Mouse (Mus musculus): ENCODE results near the gene Gsx2.

Gsx2 gene

DNA sequence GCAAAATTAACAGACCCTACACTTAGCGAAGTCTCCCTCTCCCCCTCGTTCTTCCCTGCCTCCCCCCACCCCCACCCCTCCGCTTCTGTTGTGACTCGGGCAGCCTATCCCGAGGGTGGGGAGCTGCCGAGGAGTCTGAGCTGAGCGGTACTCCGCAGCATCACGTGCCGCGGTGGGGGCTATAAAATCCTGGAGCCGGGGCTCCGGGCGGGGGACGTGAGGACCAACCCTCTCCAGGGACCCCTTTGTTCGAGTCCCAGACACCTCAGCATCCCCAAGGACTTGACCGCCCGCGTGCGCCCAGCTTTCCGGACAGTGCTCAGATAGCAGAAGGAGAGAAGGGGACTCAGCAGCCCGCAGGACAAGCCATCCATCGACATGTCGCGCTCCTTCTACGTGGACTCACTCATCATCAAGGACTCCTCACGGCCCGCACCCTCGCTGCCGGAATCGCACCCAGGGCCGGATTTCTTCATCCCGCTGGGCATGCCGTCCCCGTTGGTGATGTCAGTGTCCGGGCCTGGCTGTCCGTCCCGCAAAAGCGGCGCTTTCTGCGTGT is at the start of gene Gsx2:
TSS of gene Gsx2 (plus strand) at position 219 of the 559 bp plus-strand sequence.
- no peak for DNase-seq

DNA sequence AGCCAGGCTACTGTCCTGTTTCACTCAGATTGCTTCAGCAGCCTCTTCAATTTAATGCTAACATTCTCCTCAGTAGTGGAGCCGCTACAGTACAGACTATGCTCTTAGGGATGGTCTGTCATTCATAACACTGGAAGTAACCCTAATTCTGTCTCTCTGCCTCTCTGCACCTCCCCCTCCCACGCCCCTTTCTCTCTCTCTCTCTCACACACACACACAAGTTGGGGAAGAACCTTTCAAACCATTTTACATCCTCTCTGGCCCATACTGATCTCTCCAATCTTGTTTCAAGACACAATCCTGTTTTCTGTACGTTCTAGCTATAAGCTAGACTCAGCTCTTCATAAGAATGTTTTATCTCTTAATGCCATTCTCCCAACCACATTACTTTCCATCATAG is 39.9 kb upstream of the Gsx2 start:
- DNase-seq, result no peak

DNA sequence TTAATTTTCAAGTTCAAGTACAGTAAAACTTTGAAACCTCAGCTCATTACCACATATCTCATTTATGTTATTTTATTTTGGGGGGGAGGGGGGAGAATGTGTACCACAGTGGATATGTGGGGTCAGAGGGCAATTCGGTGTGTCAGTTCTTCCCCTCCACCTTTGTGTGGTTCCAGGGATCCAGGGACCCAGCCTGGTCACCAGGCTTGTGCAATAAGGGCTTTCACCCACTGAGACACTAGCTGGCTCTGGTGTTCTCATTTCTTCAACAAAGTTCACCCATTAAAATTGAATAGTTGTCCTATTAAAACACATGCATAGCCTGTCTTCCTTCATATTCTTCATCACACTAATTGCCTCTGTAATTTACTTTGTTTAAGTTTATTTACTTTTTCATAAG is 36.1 kb upstream of the Gsx2 start:
- DNase-seq, result no peak

DNA sequence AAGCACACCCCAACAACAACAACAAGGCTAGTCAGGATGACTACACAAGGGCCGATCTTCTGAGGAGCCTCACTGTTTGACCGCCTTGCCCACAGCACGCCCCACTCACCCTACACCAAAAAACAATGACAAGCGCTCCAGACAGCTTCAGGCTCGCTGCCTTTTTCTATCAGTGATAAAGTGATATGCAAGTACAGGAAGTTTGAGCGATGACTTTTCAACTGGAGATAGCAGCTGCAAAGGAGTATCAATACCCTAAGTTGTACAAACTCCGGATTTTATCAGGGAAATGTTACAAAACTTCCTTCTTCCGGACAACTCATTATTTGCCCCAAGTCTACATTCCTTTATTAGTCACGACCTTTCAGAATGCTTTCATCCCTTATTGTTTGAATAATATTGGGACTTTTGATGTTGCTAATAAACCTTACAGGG is 32.4 kb upstream of the Gsx2 start:
- DNase-seq, result no peak

DNA sequence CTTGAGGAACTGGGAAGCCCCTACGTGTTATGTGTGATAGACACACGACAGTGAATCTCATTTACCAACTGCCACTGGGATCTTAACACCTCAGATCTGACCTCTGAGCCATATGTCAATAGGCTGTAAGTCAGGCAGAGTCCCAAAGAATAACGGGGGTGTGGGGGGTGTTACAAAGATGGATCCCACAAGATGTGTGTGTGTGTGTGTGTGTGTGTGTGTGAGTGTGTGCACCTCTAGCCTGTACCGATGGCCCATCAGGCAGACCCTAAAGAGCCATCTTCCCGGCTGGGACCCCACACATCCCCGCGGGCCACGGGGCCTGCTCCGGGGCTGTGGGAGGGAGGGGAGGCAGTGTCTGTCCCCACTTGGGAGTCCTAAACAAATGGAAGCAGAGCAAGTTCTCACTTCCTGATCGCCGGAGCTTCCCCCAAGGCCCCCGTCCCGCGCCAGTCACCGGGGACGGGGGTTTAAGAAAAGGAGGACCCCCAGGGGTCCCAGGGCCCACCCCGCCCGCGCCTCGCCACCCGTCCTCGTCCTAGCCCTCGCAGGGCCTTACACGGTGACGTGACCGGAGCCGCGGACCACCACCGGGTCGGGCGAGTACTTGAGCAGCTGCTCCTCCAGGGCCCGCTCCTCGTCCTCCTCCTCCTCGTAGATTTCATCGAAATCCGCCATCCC is 31.6 kb upstream of the Gsx2 start:
- DNase-seq, result no peak

DNA sequence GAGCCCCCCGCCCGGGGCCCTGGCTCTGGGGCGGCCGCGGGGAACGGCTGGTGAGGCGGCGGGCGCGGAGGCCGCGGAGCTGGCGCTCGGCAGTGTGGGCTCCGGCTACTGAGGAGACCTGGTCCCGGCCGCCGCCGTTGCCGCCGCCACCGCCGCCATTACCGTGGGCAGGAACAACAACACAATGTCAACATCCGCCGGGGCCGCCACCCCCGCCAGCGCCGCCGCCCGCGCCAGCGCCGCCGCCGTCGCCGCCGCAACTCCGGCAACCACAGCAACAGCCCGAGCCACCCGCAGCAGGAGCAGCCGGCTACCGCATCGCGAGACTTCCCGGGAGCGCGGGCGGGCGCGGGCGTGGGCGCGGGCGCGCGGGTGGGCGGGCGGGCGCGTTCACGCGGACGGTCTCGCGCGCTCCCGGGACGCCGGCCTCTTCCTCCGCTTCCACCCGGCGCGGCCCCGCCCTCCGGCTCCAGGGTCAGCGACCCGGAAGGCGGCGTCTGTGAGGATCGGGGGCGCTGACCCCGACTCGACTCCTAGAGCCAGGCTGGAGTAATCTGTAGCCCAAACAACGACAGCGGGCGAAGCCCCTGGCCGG is 31.0 kb upstream of the Gsx2 start, which contains the start of gene Chic2:
TSS of gene Chic2 (minus strand) at position 465 of the 595 bp plus-strand sequence.
- DNase-seq, result peak; percentile 91

DNA sequence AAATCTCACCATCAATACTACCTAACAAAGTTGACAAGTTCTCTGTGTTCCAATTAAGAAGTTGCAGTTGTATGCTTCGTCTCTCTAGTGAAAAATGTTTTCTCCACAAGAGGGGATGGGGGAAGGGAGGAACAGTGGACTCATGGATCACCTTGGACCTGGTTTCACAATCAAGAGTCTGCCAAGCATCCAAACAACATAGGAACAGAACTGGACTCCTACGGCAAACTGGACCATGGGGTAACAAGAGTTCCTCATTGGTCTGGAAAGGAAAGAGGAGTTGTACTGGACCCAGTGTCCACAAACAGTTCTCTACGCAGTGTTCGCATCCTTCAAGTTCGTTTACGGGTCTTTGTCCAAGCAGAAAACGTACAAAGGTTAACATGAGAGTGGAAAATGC is 30.0 kb upstream of the Gsx2 start:
- DNase-seq, result no peak

DNA sequence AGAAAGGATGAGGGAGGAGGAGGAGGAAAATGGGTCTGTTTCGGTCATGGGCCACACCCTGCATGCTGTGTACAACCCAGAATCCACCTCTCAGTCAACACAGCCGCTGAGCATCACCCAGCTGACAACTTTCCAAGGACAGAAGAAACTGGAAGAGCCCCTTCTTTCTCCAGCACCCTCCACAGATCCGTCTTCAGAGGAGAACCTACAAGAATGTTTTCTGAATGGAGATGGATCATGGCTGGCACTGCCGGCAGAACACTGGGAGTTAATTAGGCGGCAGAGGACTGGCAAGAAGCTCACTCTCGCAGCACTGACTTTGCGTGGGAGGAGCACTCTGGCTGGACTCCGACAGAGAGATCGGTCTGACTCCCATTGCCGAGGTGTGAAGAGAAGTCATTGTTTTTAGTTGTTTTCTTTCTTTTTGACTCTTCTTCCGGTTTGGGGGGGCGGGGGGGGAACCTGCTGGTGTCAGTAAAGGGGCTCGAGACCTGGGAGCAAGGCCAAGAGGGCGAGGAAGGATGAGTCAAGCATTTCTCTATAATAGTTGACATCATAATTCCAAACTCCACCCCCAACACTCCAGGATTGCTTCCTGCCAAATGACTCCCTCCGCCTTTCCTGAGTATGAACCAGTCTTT is 28.6 kb upstream of the Gsx2 start:
- peak; percentile 91 for DNase-seq

DNA sequence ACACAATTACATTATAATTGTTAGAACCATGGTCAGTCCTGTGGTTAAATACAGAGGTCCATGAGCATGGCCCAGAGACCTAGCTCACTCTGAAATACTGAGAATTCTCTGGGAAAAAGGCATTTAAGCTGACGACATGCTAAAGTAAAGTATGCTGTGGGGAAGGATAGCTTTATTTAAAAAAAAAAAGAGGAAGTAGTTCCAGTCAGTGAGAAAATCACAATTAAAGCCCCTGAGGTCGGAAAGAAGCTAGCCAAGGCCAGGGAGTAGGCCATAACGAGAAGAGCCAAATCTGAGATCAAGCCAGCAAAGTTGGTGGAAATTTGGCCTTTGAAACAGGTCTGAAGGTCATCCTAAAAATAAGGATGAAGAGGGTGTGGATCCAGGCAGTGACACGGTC is 24.3 kb upstream of the Gsx2 start:
- DNase-seq, result no peak

DNA sequence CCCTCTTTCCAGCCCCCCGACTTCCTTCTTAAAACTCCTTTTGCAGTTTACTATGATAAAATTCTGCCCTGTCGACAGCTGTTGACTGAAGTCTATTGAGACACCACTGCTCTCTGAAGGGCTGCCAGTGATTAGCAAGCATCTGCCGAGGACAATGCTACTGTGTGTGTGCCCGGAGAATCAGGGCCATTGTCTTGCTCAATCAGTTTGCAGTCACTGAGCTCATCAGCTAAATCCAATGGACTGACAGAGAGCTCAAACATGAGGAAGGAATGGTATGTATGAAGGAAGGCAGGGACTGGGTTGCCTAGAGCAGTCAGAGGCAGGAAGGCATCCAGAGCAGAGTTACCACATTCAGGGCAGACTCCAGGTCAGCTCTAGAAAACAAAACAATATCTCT is 12.2 kb upstream of the Gsx2 start:
- no peak for DNase-seq

DNA sequence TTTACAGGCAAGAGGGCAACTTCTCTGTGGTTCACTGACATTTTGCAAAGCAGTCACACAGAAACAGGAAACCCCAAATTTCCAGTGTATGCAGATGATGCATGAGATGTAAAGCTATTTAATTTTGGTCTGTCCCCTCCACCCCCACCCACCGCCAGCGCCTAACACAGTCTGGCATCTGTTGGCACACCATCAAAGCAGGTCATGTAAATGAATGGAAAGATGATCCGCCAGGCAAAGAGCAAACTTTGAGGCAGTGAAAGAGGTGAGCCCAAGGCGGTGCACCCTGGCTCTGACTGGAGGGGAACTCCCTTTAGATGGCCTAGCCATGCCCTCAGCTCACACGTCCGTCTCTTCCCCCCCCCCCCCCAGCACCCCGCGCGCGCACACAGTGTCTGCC is 8.7 kb upstream of the Gsx2 start:
- DNase-seq, result no peak

DNA sequence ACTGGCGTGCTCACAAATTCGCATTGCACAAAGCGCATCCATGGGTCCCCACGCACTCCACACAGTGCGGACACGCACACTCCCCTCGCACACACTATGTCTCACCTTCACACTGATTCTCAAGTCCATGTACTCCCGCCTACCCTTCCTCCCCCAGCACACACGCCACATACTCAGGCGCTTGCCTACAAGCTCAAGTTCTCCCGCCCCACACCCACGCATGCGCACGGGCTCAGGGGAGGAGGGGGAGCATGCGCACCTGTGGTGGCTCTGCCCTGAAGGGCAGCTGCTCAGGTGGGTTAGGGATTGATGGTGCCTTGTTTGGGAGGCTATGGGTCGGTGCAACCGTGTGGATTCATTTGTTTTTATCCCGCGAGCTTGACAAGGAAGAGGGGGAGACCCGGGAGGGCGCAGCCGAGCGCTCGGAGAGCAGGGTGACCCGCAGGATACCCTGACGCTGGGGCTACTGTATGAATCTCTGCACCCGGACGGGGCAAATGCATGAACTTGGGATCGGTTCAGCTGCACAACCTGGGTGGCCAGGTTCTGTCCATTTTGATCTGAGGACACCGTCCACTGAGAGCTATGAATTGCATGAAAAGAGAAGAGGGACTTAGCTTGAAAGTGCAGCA is 8.2 kb upstream of the Gsx2 start:
- peak; percentile 46 for DNase-seq

DNA sequence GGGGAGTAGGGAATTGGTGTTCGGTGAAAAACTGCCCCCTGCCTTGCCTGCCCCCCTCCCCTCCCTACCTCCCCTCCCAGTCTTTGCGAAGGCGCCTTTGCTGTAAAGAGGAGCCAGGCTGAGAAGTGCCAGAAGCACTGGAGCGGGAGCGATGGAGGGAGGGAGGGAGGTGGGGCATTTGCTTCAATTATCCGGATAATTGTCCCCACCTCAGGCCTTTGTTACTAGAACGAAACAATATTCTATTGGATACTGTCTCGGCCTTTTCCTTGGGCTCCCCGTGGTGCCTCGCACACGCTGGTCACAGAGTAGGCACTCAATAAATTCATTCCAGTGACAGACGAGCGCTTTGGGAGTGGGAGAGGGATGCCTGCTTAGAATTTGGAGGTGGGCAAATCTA is 5.3 kb upstream of the Gsx2 start:
- DNase-seq, result no peak

DNA sequence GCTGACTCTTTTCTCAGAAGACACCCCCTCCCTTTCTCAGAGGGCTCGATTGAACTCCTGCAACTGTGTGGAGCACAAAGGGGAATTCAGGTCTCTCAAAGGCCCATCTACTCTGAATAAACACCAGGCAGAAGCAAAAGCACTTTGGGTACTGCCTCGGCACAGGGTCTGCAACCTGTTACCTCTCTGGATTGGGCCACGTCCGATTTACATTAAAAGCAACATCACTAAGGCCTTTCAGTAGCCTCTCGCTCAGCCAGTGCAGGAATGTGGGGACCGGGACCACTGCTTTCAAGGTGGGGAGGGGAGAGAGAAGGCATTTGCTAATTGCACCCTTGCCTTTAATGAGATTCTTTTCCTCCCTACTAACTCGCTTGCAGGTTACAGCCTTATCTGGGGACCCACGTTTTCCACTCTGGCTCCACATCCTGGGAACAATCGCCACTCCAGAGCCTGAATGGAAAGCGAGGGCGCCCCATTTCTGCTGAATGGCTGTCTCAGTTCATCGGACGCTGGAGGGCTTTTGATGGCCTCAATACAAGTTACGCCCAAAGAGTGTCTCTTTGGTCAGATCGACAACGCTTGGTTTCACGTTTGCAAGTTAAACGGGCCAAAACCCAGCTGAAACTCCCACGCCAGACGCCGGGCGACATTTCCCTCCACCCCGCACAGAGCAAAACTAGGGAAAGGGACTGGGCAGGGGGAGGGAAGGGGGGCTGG is 4.6 kb upstream of the Gsx2 start:
- no peak for DNase-seq

DNA sequence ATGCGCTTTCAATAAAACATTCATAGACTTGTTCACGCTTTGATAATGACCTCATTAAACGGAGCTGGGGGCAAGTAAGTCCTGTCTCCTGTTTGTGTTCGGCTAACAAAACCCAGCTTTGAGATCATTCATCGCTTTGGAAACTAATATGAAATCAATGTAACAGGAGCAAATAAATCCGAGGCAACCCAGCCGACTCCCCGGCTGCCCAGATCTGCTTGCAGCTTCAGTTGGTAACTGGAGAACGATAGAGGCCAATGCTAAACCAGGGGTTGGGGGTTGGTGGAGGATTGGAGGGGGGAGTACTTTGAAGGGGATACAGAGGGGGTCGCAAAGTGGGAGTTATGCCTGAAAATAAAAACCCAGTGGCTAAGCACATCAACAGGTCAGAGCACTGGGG is 3.5 kb upstream of the Gsx2 start:
- DNase-seq, result no peak

DNA sequence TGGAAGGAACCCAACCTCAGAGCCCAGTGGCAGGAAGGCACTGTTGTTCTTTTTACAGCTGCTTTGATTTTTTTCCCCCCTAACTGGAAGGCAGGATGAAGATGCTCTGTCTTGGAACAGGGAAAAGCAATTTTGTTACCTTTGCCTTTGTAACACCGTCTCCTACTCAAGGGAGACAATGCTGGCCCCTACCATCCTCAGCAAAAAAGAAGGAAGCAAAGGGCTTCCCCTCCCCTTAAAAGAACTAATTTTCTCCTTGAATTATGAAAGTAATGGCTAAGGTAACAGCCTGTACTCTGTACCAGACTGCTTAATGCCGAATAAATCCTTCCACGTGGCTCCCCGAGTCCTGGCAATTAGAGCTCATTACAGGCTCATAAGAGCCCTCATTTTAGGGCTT is 2.9 kb upstream of the Gsx2 start:
- DNase-seq, result no peak

DNA sequence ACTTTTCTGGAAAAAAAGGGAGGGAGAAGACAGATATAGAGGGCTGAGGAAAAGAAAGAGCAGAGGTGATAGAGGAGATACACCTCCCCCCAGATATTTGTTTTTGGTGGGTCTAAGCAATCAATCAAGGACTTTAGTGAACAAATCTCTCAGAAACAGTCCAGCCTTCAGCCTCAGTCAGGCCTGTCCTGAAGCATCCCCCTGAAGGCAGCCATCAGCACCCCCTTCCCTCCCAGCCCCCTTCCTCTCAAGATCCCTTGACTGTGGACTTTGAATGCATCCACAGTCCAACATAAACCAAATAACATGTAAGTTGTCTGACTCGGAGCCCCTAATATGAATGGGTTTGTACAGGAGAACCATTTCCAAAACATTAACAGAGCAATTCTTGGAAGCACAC is 2.2 kb upstream of the Gsx2 start:
- no peak for DNase-seq

DNA sequence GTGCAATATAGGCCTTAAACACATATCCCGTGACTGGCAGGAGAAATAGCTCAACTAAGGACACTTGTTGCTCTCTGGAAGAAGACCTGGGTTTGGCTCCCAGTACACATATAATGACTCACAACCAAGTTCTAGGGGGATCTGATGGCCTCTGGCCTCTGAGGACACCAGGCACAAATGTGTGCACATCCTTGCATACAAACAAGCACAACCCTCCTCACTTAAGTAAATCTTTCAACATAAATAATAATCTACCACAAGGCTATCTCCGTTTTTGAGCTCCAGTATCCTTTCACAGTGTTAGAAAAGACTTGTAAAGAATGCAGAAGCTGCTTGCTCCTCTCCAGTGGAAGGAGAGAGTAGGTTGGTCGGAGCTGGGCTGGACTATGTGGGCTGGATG is 1.7 kb upstream of the Gsx2 start:
- no peak for DNase-seq

DNA sequence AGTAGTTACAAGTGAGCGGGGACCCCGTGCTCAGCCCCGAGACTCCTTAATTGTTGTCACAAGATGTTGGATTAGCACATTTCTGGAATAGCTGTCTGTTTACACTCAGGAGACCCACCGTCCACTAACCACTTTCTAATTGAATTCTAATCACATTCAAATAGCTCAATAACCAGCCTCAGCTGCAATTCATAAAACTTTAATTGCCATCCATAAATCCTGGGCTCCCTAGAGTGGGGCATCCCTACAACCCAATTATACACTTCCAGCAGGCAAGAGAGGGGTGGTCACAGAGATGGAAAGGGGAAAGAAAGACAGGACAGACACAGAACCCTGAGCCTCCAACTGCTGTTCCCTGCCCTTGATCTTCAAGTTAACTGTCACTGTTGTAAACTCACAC is 1.3 kb upstream of the Gsx2 start:
- no peak for DNase-seq

DNA sequence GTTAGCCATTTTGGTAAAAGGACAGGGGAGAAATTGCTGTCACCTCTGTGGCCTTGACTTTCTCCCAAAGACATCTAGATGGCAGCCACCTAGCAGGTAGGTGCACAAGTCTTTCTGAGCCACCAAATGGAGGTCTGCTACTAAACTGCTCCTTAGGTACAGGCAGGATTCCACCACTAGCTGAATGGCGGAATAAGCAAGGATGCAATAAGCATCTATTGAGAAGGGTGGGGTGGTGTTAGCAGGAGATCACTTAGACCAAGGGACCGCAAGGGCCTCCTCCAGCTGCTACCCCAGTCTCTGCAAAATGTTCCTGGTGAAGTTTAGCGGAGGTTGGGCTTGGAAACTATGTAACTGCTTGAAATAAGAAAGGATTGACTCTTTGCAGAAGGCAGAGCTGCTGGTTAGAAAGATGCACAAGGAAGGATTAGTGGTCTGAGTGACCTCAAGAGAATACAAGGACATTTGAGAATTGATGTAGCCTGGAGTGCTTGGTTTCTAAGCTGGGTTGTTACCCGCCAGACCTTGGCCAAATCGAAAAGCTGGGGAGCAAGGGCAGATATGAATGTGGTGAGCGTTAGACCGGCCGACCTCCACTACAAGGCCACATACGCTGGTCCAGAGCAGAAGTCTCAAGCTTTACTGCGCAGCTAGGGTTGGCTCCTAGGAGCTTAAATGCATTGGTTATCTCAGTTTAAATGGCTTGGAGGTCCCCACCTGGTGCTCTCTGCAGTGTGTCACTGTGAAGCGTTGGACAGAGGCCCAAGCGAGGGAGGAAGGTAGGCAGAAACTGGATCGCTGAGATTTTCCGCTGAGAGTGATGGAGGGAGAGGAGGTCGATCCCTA is 641 bp upstream of the Gsx2 start:
- DNase-seq, result no peak

DNA sequence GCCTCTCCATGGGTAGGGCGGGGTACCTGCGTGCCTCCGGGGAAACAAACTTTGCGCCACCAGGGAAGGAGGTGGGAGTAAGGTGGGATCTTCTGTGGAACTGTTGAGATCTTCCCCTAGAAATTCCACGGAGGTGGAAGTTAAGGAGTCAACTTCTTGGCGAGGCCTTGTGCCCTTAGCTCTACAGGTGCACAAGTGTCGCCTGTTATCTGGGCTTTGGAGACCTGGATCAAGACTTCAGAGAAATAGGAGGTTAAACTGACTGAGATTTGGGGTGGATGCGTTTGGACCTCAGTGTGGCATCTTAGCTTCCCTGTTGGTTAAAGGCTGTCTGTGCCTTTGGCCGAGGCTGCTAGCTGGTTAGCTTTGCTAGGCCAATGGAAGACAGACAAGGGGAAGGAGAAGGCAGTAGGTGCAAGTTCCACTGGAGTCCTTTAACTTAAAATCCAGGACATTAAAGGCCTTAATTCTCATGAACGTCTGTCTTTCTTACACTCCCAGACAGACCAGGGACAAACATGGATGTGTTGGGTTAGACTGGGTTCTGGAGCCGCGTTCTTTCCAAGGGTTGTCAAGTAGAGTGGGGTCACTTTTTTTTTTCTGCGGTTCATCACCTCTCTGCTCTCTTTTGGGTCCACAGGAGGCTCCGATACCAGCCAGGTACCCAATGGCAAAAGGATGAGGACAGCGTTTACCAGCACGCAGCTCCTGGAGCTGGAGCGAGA is 1.1 kb downstream of the Gsx2 start:
- no peak for DNase-seq

DNA sequence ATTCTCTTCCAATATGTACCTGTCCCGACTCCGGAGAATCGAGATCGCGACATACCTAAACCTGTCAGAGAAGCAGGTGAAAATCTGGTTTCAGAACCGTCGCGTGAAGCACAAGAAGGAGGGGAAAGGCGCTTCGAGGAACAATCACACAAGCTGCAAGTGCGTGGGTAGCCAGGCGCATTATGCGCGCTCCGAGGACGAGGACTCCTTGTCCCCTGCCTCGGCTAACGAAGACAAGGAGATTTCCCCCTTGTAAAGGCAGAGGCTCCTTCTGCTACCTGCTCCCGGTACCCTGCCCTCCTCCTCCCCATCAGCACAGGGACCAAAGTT is 1.6 kb downstream of the Gsx2 start:
- DNase-seq, result no peak

Data from lung, postnatal 10 days (tissue).